Mouse (Mus musculus) stomach, embryonic 16.5 days (tissue): Measurements from ENCODE around the gene Gm32742. TPM values are rescaled to one million over a fixed set of nuclear protein-coding genes. Genes with fewer than 3 reads are reported as not detected.

ENCODE experiments used
- ATAC-seq: fragments of 200-750 bp; cut with Nextera tagmentation; 2 replicates; pipeline ENCODE4 v1.8.0; 2017; ENCODE audit warnings: moderate number of reproducible peaks, moderate TSS enrichment; ENCODE audit not compliant: insufficient read depth, low FRiP score
- H3K27ac ChIP-seq: fragments of 300-500 bp; sonication (generic); 2 replicates; pipeline ENCODE4 v1.5.1; 2014; ENCODE audit warnings: low read length
- H3K27me3 ChIP-seq: fragments of 300-500 bp; sonication (generic); 2 replicates; pipeline ENCODE4 v1.6.1; 2014; ENCODE audit warnings: low read length, control low read depth, mixed read lengths; ENCODE audit not compliant: control insufficient read depth, insufficient read depth
- H3K36me3 ChIP-seq: fragments of 300-500 bp; sonication (generic); 2 replicates; pipeline ENCODE4 v1.6.1; 2014; ENCODE audit warnings: low read length; ENCODE audit not compliant: control insufficient read depth, insufficient read depth
- H3K4me1 ChIP-seq: fragments of 300-500 bp; sonication (generic); 2 replicates; pipeline ENCODE4 v1.6.1; 2014; ENCODE audit warnings: low read length, control low read depth, mixed read lengths; ENCODE audit not compliant: control insufficient read depth, insufficient read depth
- H3K4me2 ChIP-seq: fragments of 300-500 bp; sonication (generic); 2 replicates; pipeline ENCODE4 v1.6.1; 2014; ENCODE audit warnings: low read depth, low read length, mixed read lengths
- H3K4me3 ChIP-seq: fragments of 300-500 bp; sonication (generic); replicated peaks from 2 replicates; pipeline ENCODE4 v1.5.1; 2014; ENCODE audit warnings: mild to moderate bottlenecking, low read length
- H3K9ac ChIP-seq: fragments of 300-500 bp; sonication (generic); 2 replicates; pipeline ENCODE4 v1.6.1; 2014; ENCODE audit warnings: low read length
- H3K9me3 ChIP-seq: fragments of 300-500 bp; sonication (generic); replicated peaks from 2 replicates; pipeline ENCODE4 v1.6.1; 2016; ENCODE audit warnings: low read length, control low read depth; ENCODE audit not compliant: control insufficient read depth
- WGBS: fragments of 180-500 bp; shearing (Covaris S2); extraction: QIAGEN DNeasy Blood & Tissue Kit; methylation state at CpG from one replicate; pipeline ENCODE4 v1.1.7; 2014; 5-methylcytosine and 5-hydroxymethylcytosine counted together
- microRNA counts: library from miRNA; unstranded; fragments of <30 nt; microRNA quantifications from one replicate; lab custom pipeline; 2016
- microRNA-seq: library from miRNA; unstranded; fragments of <30 nt; microRNA quantifications from one replicate; pipeline ENCODE4, GENCODE M21; 2016
- polyA plus RNA-seq: library from polyadenylated mRNA; unstranded; fragments of >200 nt; fragmentation: Nextera tagmentation; extraction: Ambion mirVana; gene quantifications from 2 replicates; pipeline ENCODE4 v1.2.1, GENCODE M21; 2015

The Gm32742 gene
- polyA plus RNA-seq, 1 experiment from 2014 or later: 0.06 TPM

- peak within 1 kb of the TSS; percentile 99 for H3K4me2 ChIP-seq
- H3K9ac ChIP-seq: no peak within 1 kb of the TSS
- no peaks in the 10 kb centered on the region for H3K27me3 ChIP-seq
- ATAC-seq: peak; percentile 76; the same call in 1 of the 2 replicates
- 0 out of 2 replicates have a peak, but pooled peaks cover 5% of the 10 kb centered on the region for H3K4me1 ChIP-seq
- no peaks in the 10 kb centered on the region for H3K36me3 ChIP-seq
- H3K9me3 ChIP-seq: no peaks in the 10 kb centered on the region
- H3K4me3 ChIP-seq: peak within 1 kb of the TSS; percentile 19
- WGBS: 11% methylated on average over 27 of the region's 27 CpGs
- H3K27ac ChIP-seq: no peak within 1 kb of the TSS
Observed at GRCm38 (mm10) chr9:51101756-51102425, 63.4 kb downstream of the Gm32742 start, which contains the start of gene 4833427G06Rik. Gene 4833427G06Rik, minus strand, starts transcription at chr9:51102078.

GRCm38 (mm10) chr9:51096306-51096705 is 69.0 kb downstream of the Gm32742 start:
- 43% methylated on average over 2 of the region's 2 CpGs for WGBS
- Histone ChIP-seq H3K9ac (no peak overlapping the region), H3K9me3 (no peaks in the 10 kb centered on the region), H3K36me3 (no peaks in the 10 kb centered on the region), H3K27ac (no peak overlapping the region), H3K4me3 (no peak overlapping the region), H3K27me3 (no peaks in the 10 kb centered on the region), H3K4me1 (no peaks in the 10 kb centered on the region), H3K4me2 (no peak overlapping the region)
- ATAC-seq: no peak

DNA sequence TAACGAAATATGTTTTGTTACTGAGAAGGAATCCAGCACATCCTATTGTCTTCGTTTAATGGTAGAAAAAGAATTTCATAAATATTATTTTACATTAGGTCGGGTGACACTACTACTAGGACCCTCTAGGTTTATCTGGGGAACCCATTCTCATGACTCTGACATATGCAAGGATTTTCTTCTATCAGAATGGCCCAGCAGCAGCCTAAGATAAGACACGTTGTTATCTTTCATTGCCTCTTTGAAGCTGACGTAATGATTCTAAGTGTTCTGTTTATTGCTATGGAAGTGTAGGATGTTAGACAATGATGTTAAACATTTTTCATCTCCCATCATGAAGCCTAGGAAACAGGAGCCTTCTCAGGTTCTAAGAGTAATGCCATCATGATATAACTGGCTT is 71.6 kb downstream of the Gm32742 start:
- 57% methylated on average over 5 of the region's 5 CpGs for WGBS
- Histone ChIP-seq H3K4me1 (no peaks in the 10 kb centered on the region), H3K27ac (no peak overlapping the region), H3K4me3 (no peak overlapping the region), H3K9me3 (no peaks in the 10 kb centered on the region), H3K9ac (no peak overlapping the region), H3K27me3 (no peaks in the 10 kb centered on the region), H3K4me2 (no peak overlapping the region), H3K36me3 (no peaks in the 10 kb centered on the region)
- no peak for ATAC-seq

GRCm38 (mm10) chr9:51081614-51082013 is 83.7 kb downstream of the Gm32742 start:
- Histone ChIP-seq H3K4me1 (peaks cover 5% of the 10 kb centered on the region), H3K36me3 (no peaks in the 10 kb centered on the region), H3K4me2 (no peak overlapping the region), H3K9ac (no peak overlapping the region), H3K27ac (no peak overlapping the region), H3K9me3 (no peaks in the 10 kb centered on the region), H3K27me3 (no peaks in the 10 kb centered on the region), H3K4me3 (no peak overlapping the region)
- 87% methylated on average over 5 of the region's 5 CpGs for WGBS
- ATAC-seq: no peak

MicroRNAs within 50 kb of the gene (microRNA counts, 519-probe panel; counts per million panel counts)
- microRNA mmu-miR-34b-3p (lab: Ali Mortazavi, UCI): 1,655 counts per million, percentile 25 among the panel's probes with 10 or more counts
- microRNA mmu-miR-34b-5p (lab: Ali Mortazavi, UCI): 1,539 counts per million, percentile 19 among the panel's probes with 10 or more counts
- 3,675 counts per million, percentile 85 among the panel's probes with 10 or more counts for microRNA mmu-miR-34c (lab: Ali Mortazavi, UCI)

Small RNA genes lying within 50 kb of the gene (microRNA-seq; reads per million reads assigned to microRNA genes)
- gene Mir34b: 13.6 reads per million, percentile 35 among the genes with 10 or more reads in this experiment
- 317 reads per million, percentile 67 among the genes with 10 or more reads in this experiment for gene Mir34c

Other genes starting within 250 kb of the Gm32742 start
- 20.5 and 20.7 TPM in 2 replicates for gene Sik2, start 156.4 kb downstream of the Gm32742 start, polyA plus RNA-seq
- gene Btg4, start 104.6 kb downstream of the Gm32742 start, polyA plus RNA-seq: not detected in 2 replicates
- gene Layn, start 88.4 kb downstream of the Gm32742 start, polyA plus RNA-seq: 4.3 and 4.7 TPM in 2 replicates
- gene 4833427G06Rik, start 63.4 kb downstream of the Gm32742 start, polyA plus RNA-seq: 0.31 TPM in 1 of 2 replicates, not detected in the other
- gene Pou2af1, start 48.2 kb upstream of the Gm32742 start, polyA plus RNA-seq: 0.60 and 0.66 TPM in 2 replicates
- 8.7 and 9.3 TPM in 2 replicates for gene Colca2, start 113.1 kb upstream of the Gm32742 start, polyA plus RNA-seq
- 0.87 and 0.94 TPM in 2 replicates for gene 1810046K07Rik, start 163.4 kb upstream of the Gm32742 start, polyA plus RNA-seq